Mouse (Mus musculus): ENCODE results near the gene Fga. TPM values are rescaled to one million over a fixed set of nuclear protein-coding genes. Genes with fewer than 3 reads are reported as not detected.

The Fga gene
- polyA plus RNA-seq, 1 experiment: 3.0 TPM

DNA sequence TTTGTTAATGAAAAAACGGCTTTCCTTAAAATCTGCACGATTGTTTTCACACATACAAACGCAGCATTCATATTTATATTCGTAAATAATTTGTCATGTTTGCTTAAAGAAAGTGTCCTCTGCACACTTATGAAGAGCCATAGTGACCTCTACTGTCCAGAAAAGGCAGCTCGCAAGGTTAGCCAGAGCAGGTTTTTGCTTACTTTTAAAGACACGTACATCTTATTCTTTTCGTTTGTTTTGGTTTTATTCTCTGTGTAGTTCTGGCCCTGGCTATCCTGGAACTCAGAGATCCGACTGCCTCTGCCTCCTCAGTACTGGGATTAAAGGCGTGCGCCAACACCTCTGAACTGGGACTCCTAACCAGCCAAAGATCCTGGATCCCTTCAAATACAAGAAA is 27.9 kb downstream of the Fga start:
- no peak overlapping the region for H3K4me3 ChIP-seq (replicated peaks; ENCODE audit: control insufficient read depth, low read depth, low read length)
- H3K27ac ChIP-seq (ENCODE audit: control insufficient read depth, insufficient read depth, low read depth, low read length, poor library complexity): no peak overlapping the region
- 25% methylated on average over 10 of the region's 10 CpGs for WGBS
- TF ChIP-seq POLR2A (IDR thresholded peaks at IDR 0.05; ENCODE audit: borderline replicate concordance, control insufficient read depth, low read depth, low read length) (no peak), CTCF (IDR thresholded peaks at IDR 0.05; ENCODE audit: control insufficient read depth, insufficient read depth, low read length) (no peak)
- no peaks in the 10 kb centered on the region for H3K4me1 ChIP-seq (ENCODE audit: control insufficient read depth, insufficient read depth, low read length)

DNA sequence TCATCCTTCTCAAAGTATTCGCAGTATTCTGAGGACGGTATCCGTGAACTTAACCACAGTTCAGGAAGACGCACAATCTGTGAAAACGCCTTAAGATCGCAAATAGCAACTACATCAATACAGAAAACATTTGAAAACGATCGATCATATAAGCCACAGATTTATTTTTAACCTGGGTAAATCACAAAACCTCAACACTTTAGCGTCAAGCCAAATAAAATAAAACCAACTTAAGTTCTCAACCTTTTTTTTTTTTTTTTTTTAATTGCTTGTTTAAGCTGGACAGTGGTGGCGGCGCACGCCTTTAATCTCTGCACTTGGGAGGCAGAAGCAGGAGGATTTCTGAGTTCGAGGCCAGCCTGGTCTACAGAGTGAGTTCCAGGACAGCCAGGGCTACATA is 28.9 kb downstream of the Fga start:
- WGBS: 15% methylated on average over 13 of the region's 13 CpGs
- TF ChIP-seq POLR2A (IDR thresholded peaks at IDR 0.05; ENCODE audit: borderline replicate concordance, control insufficient read depth, low read depth, low read length) (no peak), CTCF (IDR thresholded peaks at IDR 0.05; ENCODE audit: control insufficient read depth, insufficient read depth, low read length) (no peak)
- H3K4me1 ChIP-seq (ENCODE audit: control insufficient read depth, insufficient read depth, low read length): no peaks in the 10 kb centered on the region
- H3K4me3 ChIP-seq (replicated peaks; ENCODE audit: control insufficient read depth, low read depth, low read length): peak overlapping the region; percentile 64
- H3K27ac ChIP-seq (ENCODE audit: control insufficient read depth, insufficient read depth, low read depth, low read length, poor library complexity): no peak overlapping the region

- WGBS: under 1% methylated on average over 61 of the region's 61 CpGs
- Histone ChIP-seq H3K4me3 (replicated peaks; ENCODE audit: control insufficient read depth, low read depth, low read length) (peak within 1 kb of the TSS; percentile 85), H3K4me1 (ENCODE audit: control insufficient read depth, insufficient read depth, low read length) (no peaks in the 10 kb centered on the region)
Measured at GRCm38 (mm10) chr3:83055281-83056038, 29.6 kb downstream of the Fga start, which contains the start of gene Plrg1. TSS of gene Plrg1 (plus strand) at chr3:83055522.

DNA sequence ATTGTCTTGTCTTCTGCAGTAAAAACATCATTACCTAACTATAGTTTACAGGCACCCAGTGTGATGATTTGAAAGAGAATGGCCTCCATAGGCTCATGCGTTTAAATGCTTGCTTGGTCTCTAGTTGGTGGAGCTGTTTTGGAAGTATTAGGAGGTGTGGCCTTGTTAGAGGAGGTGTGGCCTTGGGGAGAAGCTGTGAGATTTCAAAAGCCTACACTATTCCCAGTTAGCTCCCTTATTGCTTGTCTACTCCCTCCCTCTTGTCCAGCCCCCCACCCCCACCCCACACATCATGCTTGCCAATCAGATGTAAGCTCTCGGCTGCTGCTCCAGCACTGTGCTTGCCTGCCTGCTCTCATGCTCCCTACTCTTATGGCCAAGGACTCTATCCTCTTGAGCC is 31.2 kb downstream of the Fga start:
- H3K4me3 ChIP-seq (replicated peaks; ENCODE audit: control insufficient read depth, low read depth, low read length): no peak overlapping the region
- 98% methylated on average over 2 of the region's 2 CpGs for WGBS
- H3K4me1 ChIP-seq (ENCODE audit: control insufficient read depth, insufficient read depth, low read length): no peaks in the 10 kb centered on the region
- H3K27ac ChIP-seq (ENCODE audit: control insufficient read depth, insufficient read depth, low read depth, low read length, poor library complexity): no peak overlapping the region
- TF ChIP-seq CTCF (IDR thresholded peaks at IDR 0.05; ENCODE audit: control insufficient read depth, insufficient read depth, low read length): no peak
- no peak for TF ChIP-seq POLR2A (IDR thresholded peaks at IDR 0.05; ENCODE audit: borderline replicate concordance, control insufficient read depth, low read depth, low read length)

More at GRCm38 (mm10) chr3:83055281-83056038, 29.6 kb downstream of the Fga start, which contains the start of gene Plrg1:
- peak within 1 kb of the TSS; percentile 66 for H3K27ac ChIP-seq (ENCODE audit: control insufficient read depth, insufficient read depth, low read depth, low read length, poor library complexity)
- TF ChIP-seq CTCF (IDR thresholded peaks at IDR 0.05; ENCODE audit: control insufficient read depth, insufficient read depth, low read length) (no peak), POLR2A (IDR thresholded peaks at IDR 0.05; ENCODE audit: borderline replicate concordance, control insufficient read depth, low read depth, low read length) (peak; percentile 50; the same call in 1 of the 2 replicates)

GRCm38 (mm10) chr3:83067920-83068319 is 42.0 kb downstream of the Fga start:
- no peaks in the 10 kb centered on the region for H3K4me1 ChIP-seq (ENCODE audit: control insufficient read depth, insufficient read depth, low read length)
- H3K27ac ChIP-seq (ENCODE audit: control insufficient read depth, insufficient read depth, low read depth, low read length, poor library complexity): no peak overlapping the region
- no peak overlapping the region for H3K4me3 ChIP-seq (replicated peaks; ENCODE audit: control insufficient read depth, low read depth, low read length)
- TF ChIP-seq CTCF (IDR thresholded peaks at IDR 0.05; ENCODE audit: control insufficient read depth, insufficient read depth, low read length) (no peak), POLR2A (IDR thresholded peaks at IDR 0.05; ENCODE audit: borderline replicate concordance, control insufficient read depth, low read depth, low read length) (no peak)
- WGBS: 89% methylated on average over 9 of the region's 9 CpGs

GRCm38 (mm10) chr3:83068869-83069268 is 43.0 kb downstream of the Fga start:
- H3K4me3 ChIP-seq (replicated peaks; ENCODE audit: control insufficient read depth, low read depth, low read length): no peak overlapping the region
- 93% methylated on average over 13 of the region's 13 CpGs for WGBS

GRCm38 (mm10) chr3:83070231-83070630 is 44.4 kb downstream of the Fga start:
- H3K4me3 ChIP-seq (replicated peaks; ENCODE audit: control insufficient read depth, low read depth, low read length): no peak overlapping the region
- no peak overlapping the region for H3K27ac ChIP-seq (ENCODE audit: control insufficient read depth, insufficient read depth, low read depth, low read length, poor library complexity)
- no peak for TF ChIP-seq POLR2A (IDR thresholded peaks at IDR 0.05; ENCODE audit: borderline replicate concordance, control insufficient read depth, low read depth, low read length)
- no peak for TF ChIP-seq CTCF (IDR thresholded peaks at IDR 0.05; ENCODE audit: control insufficient read depth, insufficient read depth, low read length)
- H3K4me1 ChIP-seq (ENCODE audit: control insufficient read depth, insufficient read depth, low read length): no peaks in the 10 kb centered on the region
- 82% methylated on average over 4 of the region's 4 CpGs for WGBS

More at GRCm38 (mm10) chr3:83068869-83069268, 43.0 kb downstream of the Fga start:
- Histone ChIP-seq H3K4me1 (ENCODE audit: control insufficient read depth, insufficient read depth, low read length) (no peaks in the 10 kb centered on the region), H3K27ac (ENCODE audit: control insufficient read depth, insufficient read depth, low read depth, low read length, poor library complexity) (no peak overlapping the region)
- TF ChIP-seq POLR2A (IDR thresholded peaks at IDR 0.05; ENCODE audit: borderline replicate concordance, control insufficient read depth, low read depth, low read length): no peak
- no peak for TF ChIP-seq CTCF (IDR thresholded peaks at IDR 0.05; ENCODE audit: control insufficient read depth, insufficient read depth, low read length)

DNA sequence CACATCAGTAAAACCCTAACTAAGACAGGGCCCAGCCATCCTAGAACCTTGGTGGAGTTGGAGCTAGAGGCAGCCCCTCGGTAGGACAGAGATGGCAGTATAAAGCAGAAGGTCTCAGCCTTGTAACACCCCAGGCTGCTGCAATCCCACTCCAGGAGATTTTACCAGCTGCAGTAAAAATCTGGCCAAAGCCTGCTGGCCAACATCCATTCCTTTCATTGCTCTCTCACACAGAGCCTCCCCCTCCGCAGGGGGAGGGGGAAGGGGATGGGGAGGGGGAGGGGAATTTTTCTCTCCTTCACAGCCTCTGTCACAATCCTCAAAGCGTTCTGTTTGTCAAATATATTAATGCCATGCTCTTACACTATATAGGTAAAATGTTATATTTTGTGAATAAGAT is 50.7 kb downstream of the Fga start:
- no peak for TF ChIP-seq POLR2A (IDR thresholded peaks at IDR 0.05; ENCODE audit: borderline replicate concordance, control insufficient read depth, low read depth, low read length)
- H3K4me1 ChIP-seq (ENCODE audit: control insufficient read depth, insufficient read depth, low read length): no peaks in the 10 kb centered on the region
- H3K27ac ChIP-seq (ENCODE audit: control insufficient read depth, insufficient read depth, low read depth, low read length, poor library complexity): no peak overlapping the region
- H3K4me3 ChIP-seq (replicated peaks; ENCODE audit: control insufficient read depth, low read depth, low read length): no peak overlapping the region
- 48% methylated on average over 3 of the region's 3 CpGs for WGBS

Measured in bone marrow, adult 2 months (tissue).